Mouse (Mus musculus): ENCODE measurements at regions not wholly inside any gene's neighbourhood (a gene's known extent, or its start where the extent isn't known, plus 50 kb on each side); places are given as distances from the start of the nearest gene placed in this dataset.

DNA sequence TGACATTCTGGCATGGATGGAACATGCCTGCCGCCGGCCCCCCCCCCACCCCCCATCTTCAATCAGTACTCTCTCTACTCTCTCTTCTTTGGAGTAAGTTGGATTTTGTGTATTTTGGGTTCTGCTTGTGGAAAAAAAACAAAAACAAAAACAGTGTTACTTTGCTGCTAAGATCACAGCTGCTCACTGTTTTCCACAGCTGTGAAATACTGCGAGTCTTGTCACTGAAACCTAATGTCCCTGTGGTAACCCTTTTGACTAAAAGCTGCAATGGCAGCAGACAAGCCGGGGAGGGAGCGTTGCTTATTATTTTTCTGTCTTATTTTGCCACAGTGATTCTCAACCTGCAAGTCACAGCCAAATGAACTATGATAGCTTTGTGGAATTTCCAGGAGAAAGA is 51.3 kb upstream of the Frmd6 start:
- DNase-seq: no peak

DNA sequence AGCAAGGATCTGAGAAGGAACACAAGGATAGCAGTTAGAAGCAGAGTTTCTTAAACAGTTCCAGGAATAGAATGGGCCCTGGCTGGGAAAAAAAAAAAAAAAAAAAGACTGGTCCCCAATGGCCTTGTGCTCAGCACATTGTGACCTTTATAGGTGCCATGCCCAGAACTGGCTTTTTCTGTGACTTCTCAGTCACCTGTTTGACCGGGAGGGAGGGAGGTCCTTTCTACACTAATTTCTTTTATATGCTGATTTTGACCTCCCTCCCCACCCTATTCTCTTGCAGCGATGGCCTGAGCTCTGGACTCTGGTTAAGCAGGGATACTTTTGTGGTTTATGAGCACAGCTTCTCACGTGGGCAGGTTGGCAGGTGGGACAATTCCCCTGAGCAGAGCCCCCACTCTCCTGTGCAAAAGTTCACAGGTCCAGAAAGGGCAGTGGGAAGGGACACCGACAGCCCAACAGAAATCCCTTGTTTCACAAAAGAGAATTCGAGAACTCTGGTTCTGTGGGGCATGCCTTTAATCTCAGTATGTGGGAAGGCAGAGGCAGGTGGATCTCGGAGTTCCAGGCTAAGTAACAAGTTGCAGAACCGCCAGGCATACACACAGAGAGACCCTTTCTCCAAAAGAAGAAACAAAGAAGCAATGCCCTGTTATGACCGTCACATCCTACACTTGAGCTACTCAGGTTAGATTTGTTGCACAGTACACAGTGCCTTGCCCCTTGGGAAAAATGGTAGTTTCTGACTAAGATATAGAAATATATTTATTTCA is 50.3 kb upstream of the Frmd6 start:
- DNase-seq: no peak

Data from lung, postnatal 4 days (tissue).